ENCODE assay signal across 9 mouse cellular contexts in genomic region chr16:97568662-97569061, GRCm38 (mm10). TPM values are rescaled to one million over a fixed set of nuclear protein-coding genes. Genes with fewer than 3 reads are reported as not detected.
DNase-seq lines count a peak whose midpoint lies in the region; ATAC-seq lines count a peak whose summit lies in the region.
"Had no signal": no experiment of that assay in that cellular context is flagged by ENCODE, and none has a peak within 500 bp of the region (broad histone marks: within the 10 kb centered on the region; RNA-seq: fewer than 3 reads in every experiment).

No protein-coding gene starts in this region.

- H3K4me2 ChIP-seq in forebrain, embryonic 14.5 days (ENCODE audit: low read length): no peak overlapping the region
- H3K4me2 ChIP-seq in forebrain, embryonic 13.5 days: no peak overlapping the region

- H3K4me3 ChIP-seq in forebrain, embryonic 14.5 days (ENCODE audit: low read depth, low read length): no peak overlapping the region
- no peak overlapping the region for H3K4me3 ChIP-seq in forebrain, embryonic 13.5 days

- no peak overlapping the region for H3K9ac ChIP-seq in forebrain, embryonic 14.5 days (ENCODE audit: low read length)
- no peak overlapping the region for H3K9ac ChIP-seq in forebrain, embryonic 13.5 days

- no peaks in the 10 kb centered on the region for H3K9me3 ChIP-seq in forebrain, embryonic 14.5 days (replicated peaks; ENCODE audit: control insufficient read depth, low read length)
- H3K9me3 ChIP-seq in forebrain, embryonic 13.5 days (replicated peaks): no peaks in the 10 kb centered on the region

- H3K27ac ChIP-seq in forebrain, embryonic 14.5 days (ENCODE audit: low read depth, low read length): no peak overlapping the region
- no peak overlapping the region for H3K27ac ChIP-seq in forebrain, embryonic 13.5 days

- ATAC-seq in forebrain, embryonic 14.5 days: no peak
- ATAC-seq in forebrain, embryonic 13.5 days: no peak

- peak; percentile 23 for DNase-seq in forebrain, embryonic 14.5 days (ENCODE audit: low spot score)
- DNase-seq in spleen, postnatal 36 days (ENCODE audit: low spot score in 2 of 2): peak; percentile 4 to 16
- DNase-seq in spleen, adult 12 weeks (ENCODE audit: low spot score): no peak
- DNase-seq in embryo, embryonic 10 days (ENCODE audit: low spot score): peak; percentile 57
- DNase-seq in layer of hippocampus, adult 18-20 months (ENCODE audit: low spot score in 2 of 2): peak; percentile 29 to 67
- DNase-seq in lung, postnatal 10 days: peak; percentile 68
- DNase-seq in thymus, postnatal 4 days: peak; percentile 67

- H3K27me3 ChIP-seq in forebrain, embryonic 14.5 days (replicated peaks; ENCODE audit: control insufficient read depth, insufficient read depth, low read length): no peaks in the 10 kb centered on the region
- no peaks in the 10 kb centered on the region for H3K27me3 ChIP-seq in forebrain, embryonic 13.5 days

- no peaks in the 10 kb centered on the region for H3K36me3 ChIP-seq in forebrain, embryonic 14.5 days (ENCODE audit: control insufficient read depth, insufficient read depth, low read length)
- no peaks in the 10 kb centered on the region for H3K36me3 ChIP-seq in forebrain, embryonic 13.5 days (ENCODE audit: poor library complexity, severe bottlenecking)

- H3K4me1 ChIP-seq in forebrain, embryonic 14.5 days (ENCODE audit: control insufficient read depth, insufficient read depth, low read length): no peaks in the 10 kb centered on the region
- no peaks in the 10 kb centered on the region for H3K4me1 ChIP-seq in forebrain, embryonic 13.5 days

- WGBS in forebrain, embryonic 14.5 days: 66% methylated on average over 9 of the region's 9 CpGs
- 64% methylated on average over 9 of the region's 9 CpGs for WGBS in forebrain, embryonic 13.5 days

RNA-seq across cellular contexts. Expression of gene Tmprss2, which starts 42.3 kb away (rescaled TPM):
- polyA plus RNA-seq in forebrain, embryonic 14.5 days (2014; fragmentation: Nextera tagmentation; extraction: Ambion mirVana): not detected in 2 replicates
- polyA plus RNA-seq in forebrain, embryonic 13.5 days (2015; fragmentation: Nextera tagmentation; extraction: Ambion mirVana): not detected in 2 replicates
- total RNA-seq in layer of hippocampus, adult 18-20 months (2021): not detected
- total RNA-seq: gastrocnemius, adult 8-10 months had no signal

RNA-seq across cellular contexts. Expression of gene Fam3b, which starts 54.0 kb away (rescaled TPM):
- polyA plus RNA-seq in forebrain, embryonic 14.5 days (2014; fragmentation: Nextera tagmentation; extraction: Ambion mirVana): not detected in 2 replicates
- polyA plus RNA-seq in forebrain, embryonic 13.5 days (2015; fragmentation: Nextera tagmentation; extraction: Ambion mirVana): not detected in 2 replicates
- total RNA-seq in layer of hippocampus, adult 18-20 months (2021): not detected
- total RNA-seq: gastrocnemius, adult 8-10 months had no signal
